Mouse (Mus musculus) hindbrain, embryonic 13.5 days (tissue): ENCODE results near the gene Coa3. TPM values are rescaled to one million over a fixed set of nuclear protein-coding genes. Genes with fewer than 3 reads are reported as not detected.
A peak's percentile ranks its signal among the peaks of the same experiment; 100 is the strongest.

Experiments
- ATAC-seq: fragments of 200-750 bp; cut with Nextera tagmentation; 2 replicates; pipeline ENCODE4 v1.8.0; 2017; ENCODE audit warnings: moderate TSS enrichment; ENCODE audit not compliant: low FRiP score
- H3K27ac ChIP-seq: fragments of 300-500 bp; sonication (generic); 2 replicates; pipeline ENCODE4 v1.5.1; 2015; ENCODE audit warnings: inconsistent platforms, mild to moderate bottlenecking, moderate library complexity
- H3K27me3 ChIP-seq: fragments of 300-500 bp; sonication (generic); 2 replicates; pipeline ENCODE4 v1.6.1; 2015; ENCODE audit warnings: mild to moderate bottlenecking, inconsistent platforms
- H3K36me3 ChIP-seq: fragments of 300-500 bp; sonication (generic); 2 replicates; pipeline ENCODE4 v1.6.1; 2015; ENCODE audit warnings: mild to moderate bottlenecking, inconsistent platforms
- H3K4me1 ChIP-seq: fragments of 300-500 bp; sonication (generic); replicated peaks from 2 replicates; pipeline ENCODE4 v1.6.1; 2015; ENCODE audit warnings: inconsistent platforms
- H3K4me2 ChIP-seq: fragments of 300-500 bp; sonication (generic); 2 replicates; pipeline ENCODE4 v1.6.1; 2015; ENCODE audit warnings: inconsistent platforms, mild to moderate bottlenecking, moderate library complexity
- H3K4me3 ChIP-seq: fragments of 300-500 bp; sonication (generic); 2 replicates; pipeline ENCODE4 v1.5.1; 2015; ENCODE audit warnings: mild to moderate bottlenecking, inconsistent platforms
- H3K9ac ChIP-seq: fragments of 300-500 bp; sonication (generic); 2 replicates; pipeline ENCODE4 v1.6.1; 2015; ENCODE audit warnings: mild to moderate bottlenecking, inconsistent platforms
- H3K9me3 ChIP-seq: fragments of 300-500 bp; sonication (generic); 2 replicates; pipeline ENCODE4 v1.6.1; 2016; ENCODE audit warnings: inconsistent platforms
- WGBS: fragments of 180-500 bp; shearing (Covaris S2); methylation state at CpG from one replicate; pipeline ENCODE4 v1.1.7; 2015; 5-methylcytosine and 5-hydroxymethylcytosine counted together
- polyA plus RNA-seq: library from polyadenylated mRNA; unstranded; fragments of >200 nt; fragmentation: Nextera tagmentation; extraction: Ambion mirVana; gene quantifications from 2 replicates; pipeline ENCODE4 v1.2.1, GENCODE M21; 2015

The Coa3 gene
- polyA plus RNA-seq, 1 experiment from 2014 or later: 226 TPM

- H3K4me3 ChIP-seq: peak within 1 kb of the TSS; percentile 59
- peak within 1 kb of the TSS; percentile 60 for H3K27ac ChIP-seq
- peak within 1 kb of the TSS; percentile 82 for H3K9ac ChIP-seq
- no peaks in the 10 kb centered on the region for H3K9me3 ChIP-seq
- peak; percentile 68 for ATAC-seq
- WGBS: under 1% methylated on average over 59 of the region's 63 CpGs
- peaks cover 16% of the 10 kb centered on the region for H3K4me1 ChIP-seq
- peak within 1 kb of the TSS; percentile 96 for H3K4me2 ChIP-seq
- peaks cover 56% of the 10 kb centered on the region for H3K27me3 ChIP-seq
- no peaks in the 10 kb centered on the region for H3K36me3 ChIP-seq
Measured at GRCm38 (mm10) chr11:101245855-101246701, 32.8 kb downstream of the Coa3 start, which contains the start of gene Ramp2. TSS of gene Ramp2 (plus strand) at chr11:101246028.

GRCm38 (mm10) chr11:101245071-101245470 lies 33.8 kb downstream of the Coa3 start:
- 35% methylated on average over 4 of the region's 4 CpGs for WGBS
- peaks cover 56% of the 10 kb centered on the region for H3K27me3 ChIP-seq
- H3K9me3 ChIP-seq: no peaks in the 10 kb centered on the region
- peak overlapping the region; percentile 96; the same call in 1 of the 2 replicates for H3K4me2 ChIP-seq
- H3K27ac ChIP-seq: no peak overlapping the region; the same call in 1 of the 2 replicates
- H3K4me1 ChIP-seq: peaks cover 16% of the 10 kb centered on the region
- no peaks in the 10 kb centered on the region for H3K36me3 ChIP-seq
- no peak for ATAC-seq
- no peak overlapping the region for H3K4me3 ChIP-seq
- no peak overlapping the region for H3K9ac ChIP-seq

- Histone ChIP-seq H3K9ac (no peak overlapping the region), H3K9me3 (no peaks in the 10 kb centered on the region), H3K4me1 (no peaks in the 10 kb centered on the region), H3K4me2 (no peak overlapping the region), H3K27me3 (0 out of 2 replicates have a peak, but pooled peaks cover 8% of the 10 kb centered on the region), H3K36me3 (no peaks in the 10 kb centered on the region), H3K4me3 (no peak overlapping the region), H3K27ac (0 out of 2 replicates have a peak overlapping the region, but pooled peaks have one; percentile 23)
- no peak for ATAC-seq
- 57% methylated on average over 5 of the region's 5 CpGs for WGBS
Measured at GRCm38 (mm10) chr11:101238071-101238647, 40.8 kb downstream of the Coa3 start.

DNA sequence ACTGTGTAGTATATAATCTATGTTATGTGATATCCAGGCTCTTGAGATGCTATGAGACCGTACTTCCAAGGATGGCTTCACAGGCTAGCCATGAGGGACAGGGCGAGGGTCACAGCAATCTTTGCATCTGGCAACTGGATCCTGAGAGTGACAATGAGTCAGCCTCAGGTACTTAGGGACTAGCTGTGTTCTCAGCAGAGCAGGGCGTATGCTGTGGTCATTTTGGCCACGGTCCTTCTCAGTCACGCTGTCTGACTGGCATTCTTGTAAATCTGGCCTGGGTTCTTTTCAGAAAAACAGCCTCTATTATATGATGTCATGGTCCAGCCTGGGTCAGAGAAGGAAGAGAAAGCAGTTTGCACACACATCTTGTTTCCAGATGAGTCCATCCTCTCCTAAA lies 42.1 kb downstream of the Coa3 start:
- 95% methylated on average over 5 of the region's 5 CpGs for WGBS
- ATAC-seq: no peak
- H3K4me3 ChIP-seq: no peak overlapping the region
- H3K36me3 ChIP-seq: no peaks in the 10 kb centered on the region
- no peak overlapping the region for H3K4me2 ChIP-seq
- H3K4me1 ChIP-seq: 0 out of 2 replicates have a peak, but pooled peaks cover under 1% of the 10 kb centered on the region
- no peak overlapping the region for H3K27ac ChIP-seq
- 0 out of 2 replicates have a peak, but pooled peaks cover 3% of the 10 kb centered on the region for H3K27me3 ChIP-seq
- H3K9ac ChIP-seq: no peak overlapping the region
- no peaks in the 10 kb centered on the region for H3K9me3 ChIP-seq

- Histone ChIP-seq H3K27me3 (peaks cover 14% of the 10 kb centered on the region; the same call in 1 of the 2 replicates), H3K4me1 (peaks cover 12% of the 10 kb centered on the region; the same call in 1 of the 2 replicates), H3K4me2 (no peak overlapping the region), H3K9me3 (no peaks in the 10 kb centered on the region), H3K36me3 (no peaks in the 10 kb centered on the region), H3K9ac (no peak overlapping the region), H3K27ac (no peak overlapping the region), H3K4me3 (no peak overlapping the region)
- ATAC-seq: no peak
Measured at GRCm38 (mm10) chr11:101235429-101235828, 43.5 kb downstream of the Coa3 start.

- no peak overlapping the region for H3K4me3 ChIP-seq
- peaks cover 14% of the 10 kb centered on the region; the same call in 1 of the 2 replicates for H3K27me3 ChIP-seq
- H3K9ac ChIP-seq: no peak overlapping the region
Measured at GRCm38 (mm10) chr11:101234124-101234523, 44.8 kb downstream of the Coa3 start.

DNA sequence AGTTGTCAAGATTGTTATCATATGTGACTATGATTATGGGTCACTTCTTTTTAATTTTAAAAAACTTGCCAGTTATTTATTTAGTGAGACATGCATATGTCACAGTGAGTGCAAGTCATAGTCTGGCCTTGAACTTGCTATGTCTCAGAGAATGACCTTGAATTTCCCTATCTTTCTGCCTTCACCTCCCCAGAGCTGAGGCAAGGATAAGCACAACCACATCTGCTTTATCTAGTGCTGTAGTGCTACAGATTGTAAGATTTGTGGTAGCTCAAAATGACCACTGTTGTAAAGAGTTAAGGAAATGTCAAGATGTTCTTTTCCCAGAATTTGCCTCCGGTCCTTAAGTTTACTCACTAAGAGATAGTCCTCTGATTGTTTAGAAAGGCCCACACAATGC lies 45.7 kb downstream of the Coa3 start:
- H3K4me2 ChIP-seq: no peak overlapping the region
- H3K9me3 ChIP-seq: no peaks in the 10 kb centered on the region
- 78% methylated on average over 1 of the region's 1 CpGs for WGBS
- H3K36me3 ChIP-seq: no peaks in the 10 kb centered on the region
- H3K9ac ChIP-seq: no peak overlapping the region
- peaks cover 16% of the 10 kb centered on the region for H3K27me3 ChIP-seq
- H3K4me1 ChIP-seq: peaks cover 12% of the 10 kb centered on the region; the same call in 1 of the 2 replicates
- no peak overlapping the region for H3K4me3 ChIP-seq
- no peak overlapping the region for H3K27ac ChIP-seq
- no peak for ATAC-seq

More at GRCm38 (mm10) chr11:101234124-101234523, 44.8 kb downstream of the Coa3 start:
- H3K9me3 ChIP-seq: no peaks in the 10 kb centered on the region
- no peak overlapping the region for H3K27ac ChIP-seq
- ATAC-seq: no peak
- peaks cover 12% of the 10 kb centered on the region; the same call in 1 of the 2 replicates for H3K4me1 ChIP-seq
- H3K36me3 ChIP-seq: no peaks in the 10 kb centered on the region
- H3K4me2 ChIP-seq: no peak overlapping the region

DNA sequence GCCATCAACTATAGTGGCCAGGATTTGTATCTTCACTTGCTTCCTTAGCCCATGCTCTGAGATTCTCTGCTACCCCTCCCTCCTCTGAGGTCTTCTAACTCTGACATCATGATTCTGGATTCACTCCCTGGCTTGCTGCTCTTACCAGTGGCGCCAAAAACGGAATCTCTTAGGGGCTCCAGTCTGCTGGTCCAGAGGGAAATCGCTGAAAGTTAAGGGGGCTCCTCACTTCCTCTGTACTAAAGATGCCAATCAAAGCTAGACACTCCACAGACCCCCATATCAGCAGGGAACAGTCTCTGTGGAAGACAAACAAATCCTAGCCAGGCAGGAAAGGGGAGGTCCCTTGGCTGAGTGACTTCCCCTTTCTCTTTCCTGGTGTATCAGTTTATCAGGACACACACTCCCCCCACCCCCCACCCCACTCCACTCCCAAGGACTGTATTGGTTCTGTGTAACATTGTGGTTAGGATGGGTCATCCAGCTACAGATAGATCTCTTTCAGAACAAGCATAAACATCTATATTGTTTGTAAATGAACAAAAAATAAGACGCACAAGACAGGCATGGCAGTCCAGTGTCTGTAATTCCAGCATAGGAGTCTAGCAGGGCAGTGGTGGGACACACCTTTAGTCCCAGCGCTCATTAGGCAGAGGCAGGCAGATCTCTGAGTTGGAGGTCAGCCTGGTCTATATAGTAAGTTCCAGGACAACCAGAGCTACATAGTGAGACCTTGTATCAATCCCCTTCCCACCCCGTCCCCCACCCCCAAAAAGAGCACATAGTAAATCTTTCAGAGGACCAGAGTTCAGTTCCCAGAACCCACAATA lies 46.7 kb downstream of the Coa3 start:
- Histone ChIP-seq H3K9ac (no peak overlapping the region), H3K4me2 (0 out of 2 replicates have a peak overlapping the region, but pooled peaks have one; percentile 20), H3K4me1 (peaks cover 12% of the 10 kb centered on the region; the same call in 1 of the 2 replicates), H3K27ac (peak overlapping the region; percentile 74), H3K9me3 (no peaks in the 10 kb centered on the region), H3K36me3 (no peaks in the 10 kb centered on the region), H3K27me3 (peaks cover 19% of the 10 kb centered on the region), H3K4me3 (no peak overlapping the region)
- ATAC-seq: no peak
- 64% methylated on average over 6 of the region's 6 CpGs for WGBS

DNA sequence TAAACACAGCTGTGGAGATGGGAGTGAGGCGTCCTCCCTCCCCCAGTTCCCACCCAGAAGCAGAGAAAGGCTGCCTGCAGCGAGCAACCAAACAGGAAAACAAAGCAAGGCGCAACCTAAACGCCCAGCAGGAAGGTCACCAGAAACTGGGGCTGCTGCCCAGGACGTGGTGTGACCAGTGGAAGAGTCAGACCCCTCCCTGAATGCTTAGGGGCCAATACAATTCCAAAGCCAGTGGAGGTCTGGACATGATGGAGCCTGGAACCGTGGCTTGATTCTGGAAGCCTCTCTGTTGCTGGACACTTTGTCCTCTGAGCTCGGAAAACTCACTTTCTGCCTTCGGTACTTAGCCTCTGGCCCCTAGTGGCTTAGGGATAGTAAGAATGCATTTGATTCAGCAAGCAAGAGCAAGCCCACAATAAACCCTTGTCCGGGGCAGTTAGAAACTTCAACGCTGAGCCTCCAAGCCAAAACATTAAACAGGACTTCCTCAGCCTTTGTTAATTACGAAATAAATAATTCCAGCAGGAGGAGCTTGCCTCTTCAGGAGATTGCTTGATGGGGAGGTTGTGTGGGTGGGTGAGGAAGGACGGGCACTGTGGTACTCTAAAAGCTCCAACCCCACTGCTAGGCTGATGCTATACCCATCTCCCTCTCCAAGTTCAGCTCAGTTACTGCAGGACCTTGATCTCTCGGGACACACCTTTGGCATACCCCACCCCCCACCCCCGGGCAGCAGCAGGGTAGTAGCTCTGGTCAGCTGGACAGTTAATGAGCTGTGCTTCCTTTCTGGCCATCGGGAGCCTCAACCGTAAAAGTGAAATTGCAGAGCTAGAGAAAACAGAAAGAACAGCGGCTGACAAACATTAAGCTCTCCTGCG lies 47.7 kb downstream of the Coa3 start:
- Histone ChIP-seq H3K9ac (no peak overlapping the region), H3K36me3 (no peaks in the 10 kb centered on the region), H3K4me2 (peak overlapping the region; percentile 20), H3K27ac (peak overlapping the region; percentile 74), H3K27me3 (peaks cover 19% of the 10 kb centered on the region), H3K4me1 (peaks cover 15% of the 10 kb centered on the region; the same call in 1 of the 2 replicates), H3K9me3 (no peaks in the 10 kb centered on the region), H3K4me3 (no peak overlapping the region)
- ATAC-seq: no peak
- WGBS: 10% methylated on average over 18 of the region's 18 CpGs

GRCm38 (mm10) chr11:101230526-101230925 lies 48.4 kb downstream of the Coa3 start:
- Histone ChIP-seq H3K36me3 (no peaks in the 10 kb centered on the region), H3K9me3 (no peaks in the 10 kb centered on the region), H3K4me1 (peaks cover 19% of the 10 kb centered on the region), H3K27me3 (peaks cover 19% of the 10 kb centered on the region), H3K4me2 (no peak overlapping the region), H3K9ac (no peak overlapping the region), H3K27ac (no peak overlapping the region; the same call in 1 of the 2 replicates), H3K4me3 (no peak overlapping the region)
- WGBS: 11% methylated on average over 5 of the region's 5 CpGs
- no peak for ATAC-seq

- H3K4me1 ChIP-seq: peaks cover 23% of the 10 kb centered on the region
- peaks cover 19% of the 10 kb centered on the region for H3K27me3 ChIP-seq
- 24% methylated on average over 2 of the region's 2 CpGs for WGBS
- H3K4me3 ChIP-seq: no peak overlapping the region
- H3K9me3 ChIP-seq: no peaks in the 10 kb centered on the region
- H3K4me2 ChIP-seq: no peak overlapping the region
- H3K27ac ChIP-seq: peak overlapping the region; percentile 49; the same call in 1 of the 2 replicates
- H3K9ac ChIP-seq: no peak overlapping the region
- no peaks in the 10 kb centered on the region for H3K36me3 ChIP-seq
- ATAC-seq: no peak
Measured at GRCm38 (mm10) chr11:101230061-101230511, 48.8 kb downstream of the Coa3 start.
